Mouse (Mus musculus) ES-Bruce4 (cell line): Measurements from ENCODE around the gene Pth2. TPM values are rescaled to one million over a fixed set of nuclear protein-coding genes. Genes with fewer than 3 reads are reported as not detected.
A peak's percentile ranks its signal among the peaks of the same experiment; 100 is the strongest.

Experiments used
- H3K27ac ChIP-seq: 2 replicates; pipeline ENCODE4 v1.5.1; 2012; ENCODE audit warnings: low read length, inconsistent platforms; ENCODE audit not compliant: insufficient read depth
- H3K27me3 ChIP-seq: 2 replicates; pipeline ENCODE4 v1.6.1; 2012; ENCODE audit warnings: mild to moderate bottlenecking, low read length, inconsistent platforms; ENCODE audit not compliant: control insufficient read depth, poor library complexity, insufficient read depth, severe bottlenecking
- H3K36me3 ChIP-seq: 2 replicates; pipeline ENCODE4 v1.6.1; 2012; ENCODE audit warnings: inconsistent platforms, mild to moderate bottlenecking, low read length, moderate library complexity; ENCODE audit not compliant: control insufficient read depth, poor library complexity, insufficient read depth, severe bottlenecking
- H3K4me1 ChIP-seq: one replicate; pipeline ENCODE4 v1.8.1; 2011; ENCODE audit warnings: low read length; ENCODE audit not compliant: control insufficient read depth, insufficient read depth
- H3K4me3 ChIP-seq: 2 replicates; pipeline ENCODE4 v1.5.1; 2011; ENCODE audit warnings: low read depth, mild to moderate bottlenecking, low read length
- H3K9ac ChIP-seq: 2 replicates; pipeline ENCODE4 v1.6.1; 2012; ENCODE audit warnings: low read depth, mild to moderate bottlenecking, inconsistent platforms; ENCODE audit not compliant: poor library complexity, severe bottlenecking
- H3K9me3 ChIP-seq: replicated peaks from 2 replicates; pipeline ENCODE4 v1.6.1; 2012; ENCODE audit warnings: mild to moderate bottlenecking, low read length, inconsistent platforms; ENCODE audit not compliant: control insufficient read depth, poor library complexity, insufficient read depth, severe bottlenecking
- CTCF ChIP-seq: IDR thresholded peaks from one replicate; pipeline ENCODE4 v1.8.1; 2011; ENCODE audit warnings: low read depth, low read length
- EP300 ChIP-seq: IDR thresholded peaks from 2 replicates; pipeline ENCODE4 v1.6.1; 2011; ENCODE audit warnings: low read depth, low read length; ENCODE audit not compliant: insufficient read depth
- POLR2A ChIP-seq: IDR thresholded peaks from one replicate; pipeline ENCODE4 v1.8.1; 2011; ENCODE audit warnings: low read length; ENCODE audit not compliant: insufficient read depth
- polyA plus RNA-seq: library from polyadenylated mRNA; stranded (reverse); fragments of >200 nt; gene quantifications from 2 replicates; pipeline ENCODE4 v1.2.4, GENCODE M21; 2011; ENCODE audit warnings: low read depth; ENCODE audit not compliant: missing spikeins, insufficient read depth, insufficient read length

The Pth2 gene
- polyA plus RNA-seq, 1 experiment = not detected

DNA sequence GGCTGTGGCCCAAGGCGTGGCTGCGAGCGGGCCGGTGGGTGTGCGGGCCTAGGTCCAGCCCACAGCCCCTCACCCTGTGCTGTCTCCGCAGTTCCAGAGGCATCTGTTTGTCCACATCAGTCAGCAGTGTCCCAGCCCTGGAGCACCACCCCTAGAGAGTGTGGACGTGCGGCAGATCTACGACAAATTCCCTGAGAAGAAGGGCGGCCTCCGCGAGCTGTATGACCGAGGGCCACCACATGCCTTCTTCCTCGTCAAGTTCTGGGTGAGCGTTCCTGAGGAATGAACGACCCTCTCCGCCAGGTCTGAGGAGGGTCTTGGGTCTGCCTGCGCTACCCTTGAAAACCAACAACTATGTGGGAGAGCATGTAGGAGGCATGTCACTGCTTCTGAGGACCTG lies 47.8 kb downstream of the Pth2 start:
- peaks cover 7% of the 10 kb centered on the region for H3K4me1 ChIP-seq
- no peaks in the 10 kb centered on the region for H3K27me3 ChIP-seq
- H3K27ac ChIP-seq = peak overlapping the region; percentile 49
- peak overlapping the region; percentile 1; the same call in 1 of the 2 replicates for H3K4me3 ChIP-seq
- TF ChIP-seq CTCF (no peak), POLR2A (no peak), EP300 (no peak)
- peaks cover 11% of the 10 kb centered on the region; the same call in 1 of the 2 replicates for H3K36me3 ChIP-seq
- no peaks in the 10 kb centered on the region for H3K9me3 ChIP-seq
- H3K9ac ChIP-seq = no peak overlapping the region

GRCm38 (mm10) chr7:45229046-45229445 lies 48.3 kb downstream of the Pth2 start:
- Histone ChIP-seq H3K36me3 (peaks cover 11% of the 10 kb centered on the region; the same call in 1 of the 2 replicates), H3K4me1 (peaks cover 7% of the 10 kb centered on the region), H3K27me3 (no peaks in the 10 kb centered on the region), H3K27ac (peak overlapping the region; percentile 49), H3K9me3 (no peaks in the 10 kb centered on the region), H3K4me3 (no peak overlapping the region), H3K9ac (no peak overlapping the region)
- no peak for TF ChIP-seq POLR2A
- no peak for TF ChIP-seq CTCF
- 0 out of 2 replicates have a peak, but pooled peaks have one; percentile 30 for TF ChIP-seq EP300

DNA sequence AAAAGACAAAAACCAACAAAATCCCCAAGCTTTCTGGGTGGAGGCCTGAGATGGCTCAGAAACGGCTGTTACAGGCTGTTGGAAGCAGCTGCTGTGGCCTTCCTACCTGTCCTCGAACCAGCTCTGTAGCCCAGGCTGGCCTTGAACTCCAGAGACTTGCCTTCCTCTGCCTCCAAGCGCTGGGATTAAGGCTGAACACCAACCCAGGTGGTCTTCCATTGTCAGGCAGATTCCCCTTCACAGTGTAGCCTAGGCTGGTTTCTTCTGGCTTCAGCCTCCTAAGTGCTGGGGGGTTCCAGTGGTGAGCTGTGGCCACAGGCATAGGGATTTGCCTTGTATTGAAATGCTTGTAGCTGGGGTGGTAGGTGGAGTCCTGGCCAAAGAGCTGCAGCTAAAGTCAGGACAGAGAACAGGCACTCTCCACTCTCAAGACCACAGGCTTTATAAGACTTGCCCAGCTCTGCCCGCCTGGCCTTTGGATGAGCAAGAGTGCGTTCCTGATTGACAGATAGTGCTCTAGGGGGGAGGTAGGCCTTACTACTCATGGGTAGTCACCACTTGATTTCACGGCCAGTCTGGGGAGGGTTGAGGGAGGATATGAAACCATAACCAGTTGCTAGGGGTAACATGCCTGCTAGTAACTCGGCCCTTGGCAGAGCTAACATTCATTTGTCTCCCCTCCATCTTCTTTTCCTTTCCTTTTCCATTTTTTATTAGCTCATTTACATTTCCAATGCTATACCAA lies 48.8 kb downstream of the Pth2 start:
- TF ChIP-seq CTCF (no peak), EP300 (peak; percentile 96), POLR2A (no peak)

DNA sequence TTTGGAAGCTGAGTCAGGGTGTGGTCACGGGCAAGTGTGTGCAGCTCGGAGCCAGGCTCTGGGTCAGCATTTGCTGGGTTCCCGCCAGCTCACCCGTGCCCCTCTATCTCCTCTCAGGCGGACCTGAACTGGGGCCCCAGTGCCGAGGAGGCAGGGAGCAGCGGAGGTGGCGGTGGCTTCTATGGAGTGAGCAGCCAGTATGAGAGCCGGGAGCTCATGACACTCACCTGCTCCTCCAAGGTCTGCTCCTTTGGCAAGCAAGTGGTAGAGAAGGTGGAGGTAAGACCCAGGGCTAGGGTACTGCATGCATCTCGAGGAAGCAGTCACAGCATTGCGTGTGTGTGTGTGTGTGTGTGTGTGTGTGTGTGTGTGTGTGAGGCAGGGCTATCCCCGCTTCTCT lies 50.4 kb downstream of the Pth2 start:
- Histone ChIP-seq H3K4me3 (no peak overlapping the region), H3K9me3 (no peaks in the 10 kb centered on the region), H3K36me3 (0 out of 2 replicates have a peak, but pooled peaks cover 5% of the 10 kb centered on the region), H3K9ac (no peak overlapping the region), H3K27me3 (no peaks in the 10 kb centered on the region), H3K27ac (no peak overlapping the region), H3K4me1 (peaks cover 7% of the 10 kb centered on the region)
- TF ChIP-seq CTCF (no peak), POLR2A (no peak), EP300 (no peak)

More for the DNA sequence above, 48.8 kb downstream of the Pth2 start:
- peaks cover 7% of the 10 kb centered on the region for H3K4me1 ChIP-seq
- no peak overlapping the region for H3K4me3 ChIP-seq
- H3K9me3 ChIP-seq = no peaks in the 10 kb centered on the region
- H3K9ac ChIP-seq = no peak overlapping the region
- peaks cover 11% of the 10 kb centered on the region; the same call in 1 of the 2 replicates for H3K36me3 ChIP-seq
- no peaks in the 10 kb centered on the region for H3K27me3 ChIP-seq
- peak overlapping the region; percentile 95 for H3K27ac ChIP-seq

Other genes with a start within 250 kb of the Pth2 start
- not detected in 2 replicates for gene Tsks, start 237.8 kb upstream of the Pth2 start, polyA plus RNA-seq
- gene Cpt1c, start 206.1 kb upstream of the Pth2 start, polyA plus RNA-seq = 73.3 and 84.5 TPM in 2 replicates
- gene Prmt1, start 194.4 kb upstream of the Pth2 start, polyA plus RNA-seq = 461 and 485 TPM in 2 replicates
- gene Irf3, start 183.3 kb upstream of the Pth2 start, polyA plus RNA-seq = 56.1 and 57.5 TPM in 2 replicates
- gene Bcl2l12, start 182.3 kb upstream of the Pth2 start, polyA plus RNA-seq = 41.9 and 46.8 TPM in 2 replicates
- gene Scaf1, start 164.6 kb upstream of the Pth2 start, polyA plus RNA-seq = 64.2 and 73.2 TPM in 2 replicates
- gene Rras, start 163.0 kb upstream of the Pth2 start, polyA plus RNA-seq = 72.4 and 80.4 TPM in 2 replicates
- 35.0 and 35.5 TPM in 2 replicates for gene Prr12, start 128.1 kb upstream of the Pth2 start, polyA plus RNA-seq
- 58.1 and 62.4 TPM in 2 replicates for gene Nosip, start 118.6 kb upstream of the Pth2 start, polyA plus RNA-seq
- 7.7 and 12.0 TPM in 2 replicates for gene Prrg2, start 118.3 kb upstream of the Pth2 start, polyA plus RNA-seq
- gene Rcn3, start 88.8 kb upstream of the Pth2 start, polyA plus RNA-seq = 66.7 and 88.2 TPM in 2 replicates
- 2.0 and 2.5 TPM in 2 replicates for gene Fcgrt, start 77.1 kb upstream of the Pth2 start, polyA plus RNA-seq
- gene Rps11, start 56.6 kb upstream of the Pth2 start, polyA plus RNA-seq = 2,753 and 2,969 TPM in 2 replicates
- gene Rpl13a, start 52.2 kb upstream of the Pth2 start, polyA plus RNA-seq = 3,729 and 4,020 TPM in 2 replicates
- gene Gm45713, start 44.8 kb upstream of the Pth2 start, polyA plus RNA-seq = not detected in 2 replicates
- gene Flt3l, start 44.6 kb upstream of the Pth2 start, polyA plus RNA-seq = 3.0 and 3.7 TPM in 2 replicates
- 38.5 and 43.6 TPM in 2 replicates for gene Pih1d1, start 26.7 kb upstream of the Pth2 start, polyA plus RNA-seq
- 36.9 and 44.2 TPM in 2 replicates for gene Aldh16a1, start 26.4 kb upstream of the Pth2 start, polyA plus RNA-seq
- 0.94 and 1.6 TPM in 2 replicates for gene Slc17a7, start 17.0 kb upstream of the Pth2 start, polyA plus RNA-seq
- 0.68 and 1.2 TPM in 2 replicates for gene Gfy, start 1.4 kb upstream of the Pth2 start, polyA plus RNA-seq
- gene Ccdc155, start 23.9 kb downstream of the Pth2 start, polyA plus RNA-seq = 2.2 and 2.6 TPM in 2 replicates
- gene Dkkl1, start 31.2 kb downstream of the Pth2 start, polyA plus RNA-seq = 4.2 and 8.6 TPM in 2 replicates
- gene Tead2, start 34.8 kb downstream of the Pth2 start, polyA plus RNA-seq = 147 and 152 TPM in 2 replicates
- 2.2 and 3.4 TPM in 2 replicates for gene Cd37, start 58.1 kb downstream of the Pth2 start, polyA plus RNA-seq
- 0.55 and 0.63 TPM in 2 replicates for gene Slc6a16, start 60.1 kb downstream of the Pth2 start, polyA plus RNA-seq
- gene Slc6a21, start 96.5 kb downstream of the Pth2 start, polyA plus RNA-seq = not detected in 2 replicates
- 18.9 and 19.8 TPM in 2 replicates for gene Trpm4, start 152.8 kb downstream of the Pth2 start, polyA plus RNA-seq
- gene Hrc, start 154.3 kb downstream of the Pth2 start, polyA plus RNA-seq = 5.2 and 6.9 TPM in 2 replicates
- gene Ppfia3, start 186.0 kb downstream of the Pth2 start, polyA plus RNA-seq = 7.2 and 9.3 TPM in 2 replicates
- 0.88 TPM in 1 of 2 replicates, not detected in the other for gene Lin7b, start 189.6 kb downstream of the Pth2 start, polyA plus RNA-seq
- gene Snrnp70, start 214.7 kb downstream of the Pth2 start, polyA plus RNA-seq = 686 and 799 TPM in 2 replicates
- 0.41 TPM in 1 of 2 replicates, not detected in the other for gene Kcna7, start 224.7 kb downstream of the Pth2 start, polyA plus RNA-seq
- gene Ntf5, start 232.7 kb downstream of the Pth2 start, polyA plus RNA-seq = 5.0 and 5.2 TPM in 2 replicates
- not detected in 2 replicates for gene Lhb, start 239.8 kb downstream of the Pth2 start, polyA plus RNA-seq